Mouse (Mus musculus) spleen, adult 2 months (tissue): Measurements from ENCODE around the gene Alg9. TPM values are rescaled to one million over a fixed set of nuclear protein-coding genes. Genes with fewer than 3 reads are reported as not detected.

ENCODE experiments used
- DNase-seq, 2 experiments: peaks; one replicate each; pipeline versions ENCODE4 v3.0.0 to v3.0.0-alpha.2; 2012 to 2021; ENCODE audit warnings: low spot score in 2 of 2, low read depth in 1 of 2
- H3K27ac ChIP-seq: fragments of 200-500 bp; 2 replicates; pipeline ENCODE4 v1.5.1; 2012; ENCODE audit warnings: low read length, inconsistent platforms; ENCODE audit not compliant: insufficient read depth
- H3K27me3 ChIP-seq: fragments of 200-500 bp; 2 replicates; pipeline ENCODE4 v1.6.1; 2012; ENCODE audit warnings: mild to moderate bottlenecking, moderate library complexity, low read length, inconsistent platforms; ENCODE audit not compliant: control insufficient read depth, insufficient read depth
- H3K36me3 ChIP-seq: fragments of 200-500 bp; 2 replicates; pipeline ENCODE4 v1.6.1; 2012; ENCODE audit warnings: mild to moderate bottlenecking, low read length, inconsistent platforms; ENCODE audit not compliant: control insufficient read depth, insufficient read depth
- H3K4me1 ChIP-seq: fragments of 200-500 bp; 2 replicates; pipeline ENCODE4 v1.6.1; 2011; ENCODE audit warnings: inconsistent platforms; ENCODE audit not compliant: control insufficient read depth, insufficient read depth, insufficient read length
- H3K4me3 ChIP-seq: fragments of 200-500 bp; 2 replicates; pipeline ENCODE4 v1.5.1; 2011; ENCODE audit warnings: mild to moderate bottlenecking, inconsistent platforms; ENCODE audit not compliant: insufficient read depth, insufficient read length; ENCODE audit errors: extremely low read depth
- CTCF ChIP-seq: fragments of 200-500 bp; IDR thresholded peaks from 2 replicates; pipeline ENCODE4 v1.5.1; 2011; ENCODE audit warnings: mild to moderate bottlenecking, inconsistent platforms; ENCODE audit not compliant: insufficient read depth, insufficient read length, insufficient replicate concordance; ENCODE audit errors: extremely low read depth
- POLR2A ChIP-seq: fragments of 200-500 bp; IDR thresholded peaks from 2 replicates; pipeline ENCODE4 v1.6.1; 2011; ENCODE audit warnings: low read depth, low read length, inconsistent platforms
- WGBS: fragments of 180-500 bp; shearing (Covaris S2); methylation state at CpG from one replicate; pipeline ENCODE4 v1.1.7; 2018; 5-methylcytosine and 5-hydroxymethylcytosine counted together
- polyA plus RNA-seq: library from polyadenylated mRNA; depleted of rRNA; stranded (reverse); fragments of >200 nt; gene quantifications from 2 replicates; pipeline ENCODE4 v1.2.3, GENCODE M21; 2012

Gene Alg9
- polyA plus RNA-seq, 1 experiment = 10.4 TPM

DNA sequence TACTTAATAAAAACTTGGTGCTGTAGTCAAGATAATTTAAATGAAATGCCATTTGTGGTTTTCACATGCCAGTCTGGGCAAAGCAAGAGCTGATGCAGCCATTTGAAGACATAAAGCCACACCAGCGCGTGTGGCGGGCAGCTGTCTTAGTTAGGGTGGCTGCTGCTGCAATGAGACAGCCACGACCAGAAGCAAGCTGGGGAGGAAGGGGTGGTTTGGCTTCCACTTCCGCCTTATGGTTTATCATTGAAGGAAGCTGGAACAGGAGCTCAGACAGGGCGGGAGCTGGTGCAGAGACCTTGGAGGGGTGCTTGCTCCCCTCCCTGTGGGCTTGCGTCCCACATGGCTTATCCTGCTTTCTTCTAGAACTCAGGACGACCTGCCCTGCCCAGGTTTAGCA is 91.0 kb downstream of the Alg9 start:
- H3K36me3 ChIP-seq = peaks cover 53% of the 10 kb centered on the region
- no peaks in the 10 kb centered on the region for H3K27me3 ChIP-seq
- 36% methylated on average over 8 of the region's 8 CpGs for WGBS
- no peak for DNase-seq
- TF ChIP-seq CTCF = no peak
- no peak for TF ChIP-seq POLR2A
- H3K27ac ChIP-seq = no peak overlapping the region
- no peaks in the 10 kb centered on the region for H3K4me1 ChIP-seq
- H3K4me3 ChIP-seq = no peak overlapping the region

DNA sequence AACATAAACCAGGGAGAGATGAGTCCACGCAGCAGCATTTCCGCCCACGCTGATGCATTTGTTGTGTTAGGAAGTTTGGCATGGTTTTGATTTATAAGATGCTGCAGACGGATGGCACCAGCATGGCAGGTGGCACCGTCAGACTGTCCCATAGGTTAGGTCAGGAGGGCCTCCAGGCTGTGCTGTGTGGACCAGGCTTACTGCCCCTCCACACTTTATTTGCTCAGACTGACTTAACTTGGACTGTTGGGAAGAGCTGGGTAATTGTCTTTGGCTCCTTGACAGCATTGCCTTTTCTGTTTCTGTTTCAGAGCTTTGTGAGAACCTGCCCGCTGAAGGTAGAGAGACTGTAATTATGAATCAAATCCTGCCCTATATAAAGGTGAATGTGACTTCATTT is 92.2 kb downstream of the Alg9 start:
- TF ChIP-seq CTCF (no peak), POLR2A (no peak)
- DNase-seq = no peak
- no peak overlapping the region for H3K27ac ChIP-seq
- H3K27me3 ChIP-seq = no peaks in the 10 kb centered on the region
- no peaks in the 10 kb centered on the region for H3K4me1 ChIP-seq
- peaks cover 46% of the 10 kb centered on the region for H3K36me3 ChIP-seq
- 96% methylated on average over 6 of the region's 6 CpGs for WGBS
- H3K4me3 ChIP-seq = no peak overlapping the region

- Histone ChIP-seq H3K27ac (no peak overlapping the region), H3K27me3 (no peaks in the 10 kb centered on the region), H3K36me3 (peaks cover 41% of the 10 kb centered on the region), H3K4me1 (no peaks in the 10 kb centered on the region), H3K4me3 (no peak overlapping the region)
- 80% methylated on average over 2 of the region's 2 CpGs for WGBS
- DNase-seq = no peak
- TF ChIP-seq CTCF = no peak
- no peak for TF ChIP-seq POLR2A
Measured at GRCm38 (mm10) chr9:50868182-50868581, 93.4 kb downstream of the Alg9 start.

GRCm38 (mm10) chr9:50873210-50873609 is 98.4 kb downstream of the Alg9 start:
- no peak for DNase-seq
- Histone ChIP-seq H3K4me3 (no peak overlapping the region), H3K36me3 (peaks cover 39% of the 10 kb centered on the region), H3K27me3 (no peaks in the 10 kb centered on the region), H3K4me1 (no peaks in the 10 kb centered on the region), H3K27ac (no peak overlapping the region)
- WGBS = 91% methylated on average over 9 of the region's 9 CpGs
- TF ChIP-seq POLR2A (no peak), CTCF (no peak)

GRCm38 (mm10) chr9:50874031-50874430 is 99.2 kb downstream of the Alg9 start:
- no peak for TF ChIP-seq POLR2A
- TF ChIP-seq CTCF = no peak
- peaks cover 39% of the 10 kb centered on the region for H3K36me3 ChIP-seq
- no peak overlapping the region for H3K27ac ChIP-seq
- WGBS = 90% methylated on average over 6 of the region's 6 CpGs
- H3K4me1 ChIP-seq = no peaks in the 10 kb centered on the region
- H3K4me3 ChIP-seq = no peak overlapping the region
- H3K27me3 ChIP-seq = no peaks in the 10 kb centered on the region
- DNase-seq = no peak

DNA sequence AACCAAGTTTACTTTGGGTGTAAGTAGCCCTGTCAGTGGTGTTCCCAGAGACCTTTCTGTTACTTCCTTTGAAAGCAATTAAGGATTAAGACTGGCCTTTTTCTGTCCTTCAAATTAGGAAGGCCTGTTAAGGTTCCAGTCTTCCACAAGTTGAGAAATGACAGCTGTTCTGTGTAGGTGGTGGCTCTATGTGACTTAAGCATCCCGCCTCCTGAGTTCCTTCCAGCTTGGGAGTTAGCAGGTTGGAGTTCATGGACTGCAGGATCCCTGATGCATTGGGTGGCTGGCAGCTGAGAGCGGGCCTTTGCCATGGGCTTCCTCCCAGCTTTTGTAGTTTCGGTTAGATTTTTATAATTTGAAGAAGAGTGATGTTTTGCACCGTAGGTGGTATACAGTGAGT is 100.7 kb downstream of the Alg9 start:
- TF ChIP-seq POLR2A = no peak
- TF ChIP-seq CTCF = no peak
- 96% methylated on average over 4 of the region's 4 CpGs for whole genome bisulfite sequencing
- DNase-seq = no peak
- H3K4me3 ChIP-seq = no peak overlapping the region
- no peak overlapping the region for H3K27ac ChIP-seq
- H3K36me3 ChIP-seq = peaks cover 44% of the 10 kb centered on the region
- H3K27me3 ChIP-seq = no peaks in the 10 kb centered on the region
- no peaks in the 10 kb centered on the region for H3K4me1 ChIP-seq

GRCm38 (mm10) chr9:50876287-50876686 is 101.5 kb downstream of the Alg9 start:
- 94% methylated on average over 3 of the region's 3 CpGs for WGBS
- no peaks in the 10 kb centered on the region for H3K27me3 ChIP-seq
- H3K4me1 ChIP-seq = no peaks in the 10 kb centered on the region
- peaks cover 37% of the 10 kb centered on the region for H3K36me3 ChIP-seq
- no peak for TF ChIP-seq CTCF
- TF ChIP-seq POLR2A = no peak
- H3K27ac ChIP-seq = no peak overlapping the region
- no peak overlapping the region for H3K4me3 ChIP-seq
- DNase-seq = no peak
